Mouse (Mus musculus): ENCODE data around the gene Igsf9. TPM values are rescaled to one million over a fixed set of nuclear protein-coding genes. Genes with fewer than 3 reads are reported as not detected.

Gene Igsf9
- polyA plus RNA-seq, 1 experiment = 2.2 TPM

- H3K4me3 ChIP-seq (replicated peaks; ENCODE audit: insufficient read depth, low read depth, low read length) = no peak overlapping the region
- H3K27ac ChIP-seq (ENCODE audit: insufficient read depth, low read length) = no peak overlapping the region
- WGBS = 79% methylated on average over 7 of the region's 7 CpGs
- H3K27me3 ChIP-seq (ENCODE audit: control insufficient read depth, insufficient read depth, low read length) = no peaks in the 10 kb centered on the region
- DNase-seq = no peak
- peaks cover 4% of the 10 kb centered on the region; the same call in 1 of the 2 replicates for H3K4me1 ChIP-seq (ENCODE audit: control insufficient read depth, insufficient read depth, low read length)
- TF ChIP-seq POLR2A (IDR thresholded peaks at IDR 0.05; ENCODE audit: borderline replicate concordance, insufficient read depth, low read length) = no peak
- TF ChIP-seq CTCF (IDR thresholded peaks at IDR 0.05; ENCODE audit: borderline replicate concordance, insufficient read depth, low read depth, low read length) = no peak
Measured at GRCm38 (mm10) chr1:172514551-172515268, 33.1 kb downstream of the Igsf9 start.

- H3K4me3 ChIP-seq (replicated peaks; ENCODE audit: insufficient read depth, low read depth, low read length) = no peak overlapping the region
- DNase-seq = no peak
- 55% methylated on average over 1 of the region's 1 CpGs for WGBS
- peaks cover 4% of the 10 kb centered on the region; the same call in 1 of the 2 replicates for H3K4me1 ChIP-seq (ENCODE audit: control insufficient read depth, insufficient read depth, low read length)
- no peaks in the 10 kb centered on the region; the same call in 1 of the 2 replicates for H3K27me3 ChIP-seq (ENCODE audit: control insufficient read depth, insufficient read depth, low read length)
- H3K27ac ChIP-seq (ENCODE audit: insufficient read depth, low read length) = no peak overlapping the region
- TF ChIP-seq CTCF (IDR thresholded peaks at IDR 0.05; ENCODE audit: borderline replicate concordance, insufficient read depth, low read depth, low read length) = no peak
- TF ChIP-seq POLR2A (IDR thresholded peaks at IDR 0.05; ENCODE audit: borderline replicate concordance, insufficient read depth, low read length) = no peak
Measured at GRCm38 (mm10) chr1:172515396-172515795, 33.8 kb downstream of the Igsf9 start.

GRCm38 (mm10) chr1:172518013-172518412 is 36.4 kb downstream of the Igsf9 start:
- TF ChIP-seq POLR2A (IDR thresholded peaks at IDR 0.05; ENCODE audit: borderline replicate concordance, insufficient read depth, low read length) (no peak), CTCF (IDR thresholded peaks at IDR 0.05; ENCODE audit: borderline replicate concordance, insufficient read depth, low read depth, low read length) (0 out of 2 replicates have a peak, but pooled peaks have one; percentile 13)
- DNase-seq = no peak
- peaks cover 4% of the 10 kb centered on the region; the same call in 1 of the 2 replicates for H3K4me1 ChIP-seq (ENCODE audit: control insufficient read depth, insufficient read depth, low read length)
- WGBS = 79% methylated on average over 4 of the region's 4 CpGs
- peaks cover 2% of the 10 kb centered on the region; the same call in 1 of the 2 replicates for H3K27me3 ChIP-seq (ENCODE audit: control insufficient read depth, insufficient read depth, low read length)
- H3K4me3 ChIP-seq (replicated peaks; ENCODE audit: insufficient read depth, low read depth, low read length) = no peak overlapping the region
- H3K27ac ChIP-seq (ENCODE audit: insufficient read depth, low read length) = no peak overlapping the region

GRCm38 (mm10) chr1:172519644-172520043 is 38.1 kb downstream of the Igsf9 start:
- peaks cover 2% of the 10 kb centered on the region; the same call in 1 of the 2 replicates for H3K27me3 ChIP-seq (ENCODE audit: control insufficient read depth, insufficient read depth, low read length)
- no peaks in the 10 kb centered on the region; the same call in 1 of the 2 replicates for H3K4me1 ChIP-seq (ENCODE audit: control insufficient read depth, insufficient read depth, low read length)
- WGBS = 78% methylated on average over 6 of the region's 6 CpGs
- no peak overlapping the region for H3K4me3 ChIP-seq (replicated peaks; ENCODE audit: insufficient read depth, low read depth, low read length)
- TF ChIP-seq POLR2A (IDR thresholded peaks at IDR 0.05; ENCODE audit: borderline replicate concordance, insufficient read depth, low read length) (no peak), CTCF (IDR thresholded peaks at IDR 0.05; ENCODE audit: borderline replicate concordance, insufficient read depth, low read depth, low read length) (no peak)
- DNase-seq = no peak
- no peak overlapping the region for H3K27ac ChIP-seq (ENCODE audit: insufficient read depth, low read length)

GRCm38 (mm10) chr1:172520576-172521440 is 39.2 kb downstream of the Igsf9 start, which contains the start of gene Cfap45:
Gene Cfap45 (plus strand): TSS chr1:172520801.
- TF ChIP-seq CTCF (IDR thresholded peaks at IDR 0.05; ENCODE audit: borderline replicate concordance, insufficient read depth, low read depth, low read length) = no peak
- no peak for TF ChIP-seq POLR2A (IDR thresholded peaks at IDR 0.05; ENCODE audit: borderline replicate concordance, insufficient read depth, low read length)
- H3K27ac ChIP-seq (ENCODE audit: insufficient read depth, low read length) = no peak within 1 kb of the TSS
- WGBS = 6% methylated on average over 28 of the region's 28 CpGs
- no peaks in the 10 kb centered on the region for H3K4me1 ChIP-seq (ENCODE audit: control insufficient read depth, insufficient read depth, low read length)
- H3K27me3 ChIP-seq (ENCODE audit: control insufficient read depth, insufficient read depth, low read length) = peaks cover 2% of the 10 kb centered on the region; the same call in 1 of the 2 replicates
- peak within 1 kb of the TSS; percentile 18 for H3K4me3 ChIP-seq (replicated peaks; ENCODE audit: insufficient read depth, low read depth, low read length)
- DNase-seq = peak in 1 of 2 experiments; percentile 30

- no peak overlapping the region for H3K27ac ChIP-seq (ENCODE audit: insufficient read depth, low read length)
- TF ChIP-seq CTCF (IDR thresholded peaks at IDR 0.05; ENCODE audit: borderline replicate concordance, insufficient read depth, low read depth, low read length) (no peak), POLR2A (IDR thresholded peaks at IDR 0.05; ENCODE audit: borderline replicate concordance, insufficient read depth, low read length) (no peak)
- no peak for DNase-seq
- peaks cover 2% of the 10 kb centered on the region; the same call in 1 of the 2 replicates for H3K27me3 ChIP-seq (ENCODE audit: control insufficient read depth, insufficient read depth, low read length)
- no peaks in the 10 kb centered on the region for H3K4me1 ChIP-seq (ENCODE audit: control insufficient read depth, insufficient read depth, low read length)
- 79% methylated on average over 7 of the region's 7 CpGs for WGBS
- H3K4me3 ChIP-seq (replicated peaks; ENCODE audit: insufficient read depth, low read depth, low read length) = no peak overlapping the region
Measured at GRCm38 (mm10) chr1:172522524-172522923, 40.9 kb downstream of the Igsf9 start.

- TF ChIP-seq CTCF (IDR thresholded peaks at IDR 0.05; ENCODE audit: borderline replicate concordance, insufficient read depth, low read depth, low read length) (no peak), POLR2A (IDR thresholded peaks at IDR 0.05; ENCODE audit: borderline replicate concordance, insufficient read depth, low read length) (no peak)
- Histone ChIP-seq H3K4me3 (replicated peaks; ENCODE audit: insufficient read depth, low read depth, low read length) (no peak overlapping the region), H3K27ac (ENCODE audit: insufficient read depth, low read length) (no peak overlapping the region), H3K27me3 (ENCODE audit: control insufficient read depth, insufficient read depth, low read length) (peaks cover 2% of the 10 kb centered on the region; the same call in 1 of the 2 replicates), H3K4me1 (ENCODE audit: control insufficient read depth, insufficient read depth, low read length) (no peaks in the 10 kb centered on the region)
- 41% methylated on average over 12 of the region's 12 CpGs for WGBS
- no peak for DNase-seq
Measured at GRCm38 (mm10) chr1:172523699-172524101, 42.1 kb downstream of the Igsf9 start.
